8 mouse cellular contexts compared by ENCODE assay signal in genomic region chr19:42613116-42613515, GRCm38 (mm10). TPM values are rescaled to one million over a fixed set of nuclear protein-coding genes. Genes with fewer than 3 reads are reported as not detected.
DNase-seq lines count a peak whose midpoint lies in the region; ATAC-seq lines count a peak whose summit lies in the region.

No protein-coding gene starts in this region.

- WGBS in forebrain, embryonic 16.5 days: 35% methylated on average over 7 of the region's 7 CpGs
- 15% methylated on average over 7 of the region's 7 CpGs for WGBS in kidney, embryonic 15.5 days
- 22% methylated on average over 7 of the region's 7 CpGs for WGBS in neural tube, embryonic 12.5 days

- no peaks in the 10 kb centered on the region for H3K9me3 ChIP-seq in forebrain, embryonic 16.5 days (ENCODE audit: control insufficient read depth, low read length)
- no peaks in the 10 kb centered on the region for H3K9me3 ChIP-seq in kidney, embryonic 15.5 days (replicated peaks)
- H3K9me3 ChIP-seq in neural tube, embryonic 12.5 days: no peaks in the 10 kb centered on the region

- peak overlapping the region; percentile 34 for H3K4me3 ChIP-seq in forebrain, embryonic 16.5 days (replicated peaks; ENCODE audit: low read length)
- peak overlapping the region; percentile 46 for H3K4me3 ChIP-seq in kidney, embryonic 15.5 days (replicated peaks)
- peak overlapping the region; percentile 34 for H3K4me3 ChIP-seq in neural tube, embryonic 12.5 days

- no peak overlapping the region for H3K9ac ChIP-seq in forebrain, embryonic 16.5 days (replicated peaks; ENCODE audit: low read depth, low read length)
- 0 out of 2 replicates have a peak overlapping the region, but pooled peaks have one; percentile 31 for H3K9ac ChIP-seq in kidney, embryonic 15.5 days
- no peak overlapping the region for H3K9ac ChIP-seq in neural tube, embryonic 12.5 days

- H3K27me3 ChIP-seq in forebrain, embryonic 16.5 days (replicated peaks; ENCODE audit: control insufficient read depth, insufficient read depth, low read length): peaks cover 5% of the 10 kb centered on the region; the same call in 1 of the 2 replicates
- peaks cover 19% of the 10 kb centered on the region for H3K27me3 ChIP-seq in kidney, embryonic 15.5 days
- peaks cover 31% of the 10 kb centered on the region for H3K27me3 ChIP-seq in neural tube, embryonic 12.5 days (replicated peaks)

- peak; percentile 23 to 35 for DNase-seq in heart, adult 18-20 months
- no peak for DNase-seq in heart, postnatal 25 days (ENCODE audit: low spot score)
- DNase-seq in thymus, postnatal 4 days: no peak
- DNase-seq in cerebellum, adult 18-20 months: no peak
- DNase-seq in spleen, postnatal 4 days (ENCODE audit: low spot score in 2 of 2): no peak

- H3K36me3 ChIP-seq in forebrain, embryonic 16.5 days (ENCODE audit: control insufficient read depth, insufficient read depth): no peaks in the 10 kb centered on the region
- no peaks in the 10 kb centered on the region for H3K36me3 ChIP-seq in kidney, embryonic 15.5 days
- H3K36me3 ChIP-seq in neural tube, embryonic 12.5 days: no peaks in the 10 kb centered on the region

- H3K4me2 ChIP-seq in forebrain, embryonic 16.5 days (ENCODE audit: low read length): peak overlapping the region; percentile 59
- H3K4me2 ChIP-seq in kidney, embryonic 15.5 days: peak overlapping the region; percentile 81
- peak overlapping the region; percentile 67 for H3K4me2 ChIP-seq in neural tube, embryonic 12.5 days (replicated peaks)

- ATAC-seq in forebrain, embryonic 16.5 days: no peak
- no peak for ATAC-seq in kidney, embryonic 15.5 days (replicated peaks; ENCODE audit: low FRiP score)
- ATAC-seq in neural tube, embryonic 12.5 days (ENCODE audit: low FRiP score, low read depth): no peak

- H3K4me1 ChIP-seq in forebrain, embryonic 16.5 days (replicated peaks; ENCODE audit: control insufficient read depth, insufficient read depth, low read length): peaks cover 7% of the 10 kb centered on the region
- peaks cover 23% of the 10 kb centered on the region for H3K4me1 ChIP-seq in kidney, embryonic 15.5 days
- peaks cover 11% of the 10 kb centered on the region for H3K4me1 ChIP-seq in neural tube, embryonic 12.5 days

- H3K27ac ChIP-seq in forebrain, embryonic 16.5 days (ENCODE audit: low read length): no peak overlapping the region
- H3K27ac ChIP-seq in kidney, embryonic 15.5 days: no peak overlapping the region
- H3K27ac ChIP-seq in neural tube, embryonic 12.5 days: no peak overlapping the region

- intact Hi-C loops in heart, postnatal 25 days (cut with DNase I): no loop called here

RNA-seq across cellular contexts. Expression of gene Loxl4, which starts 0.5 kb away (rescaled TPM):
- total RNA-seq in heart, adult 18-20 months (2021): under 1 TPM; 0.67 to 0.92 TPM
- 1 to 10 TPM; 1.2 to 1.3 TPM for total RNA-seq in heart, postnatal 25 days (2021)
- 0.12 and 0.13 TPM in 2 replicates for polyA plus RNA-seq in forebrain, embryonic 16.5 days (2015; fragmentation: Nextera tagmentation; extraction: Ambion mirVana)
- 1.8 and 2.2 TPM in 2 replicates for polyA plus RNA-seq in kidney, embryonic 15.5 days (2015; fragmentation: Nextera tagmentation; extraction: Ambion mirVana)
- 0.41 and 0.55 TPM in 2 replicates for polyA plus RNA-seq in neural tube, embryonic 12.5 days (2016; fragmentation: Nextera tagmentation; extraction: Ambion mirVana)

Comparison
In these comparisons a context has a peak if more than half of its experiments do, and no peak if none do; other contexts are left out.
1. DNase-seq: peak in heart, adult 18-20 months (2 of 2); none in heart, postnatal 25 days (single experiment), thymus, postnatal 4 days (single experiment), cerebellum, adult 18-20 months (0 of 2) and spleen, postnatal 4 days (0 of 2).
2. Peak in every context shown above with its lines, with median percentiles within 50 percentile points of each other: H3K4me2 ChIP-seq and H3K4me3 ChIP-seq.